Mouse (Mus musculus): ENCODE results near the gene Evx1. TPM values are rescaled to one million over a fixed set of nuclear protein-coding genes. Genes with fewer than 3 reads are reported as not detected.
"Not testable (repeated sequence)": the region's sequence is repeated elsewhere in the genome, so short reads cannot be mapped to it uniquely, and the experiment has no call there.

Evx1 gene
- polyA plus RNA-seq, 1 experiment from 2014 or later: 4.1 TPM

DNA sequence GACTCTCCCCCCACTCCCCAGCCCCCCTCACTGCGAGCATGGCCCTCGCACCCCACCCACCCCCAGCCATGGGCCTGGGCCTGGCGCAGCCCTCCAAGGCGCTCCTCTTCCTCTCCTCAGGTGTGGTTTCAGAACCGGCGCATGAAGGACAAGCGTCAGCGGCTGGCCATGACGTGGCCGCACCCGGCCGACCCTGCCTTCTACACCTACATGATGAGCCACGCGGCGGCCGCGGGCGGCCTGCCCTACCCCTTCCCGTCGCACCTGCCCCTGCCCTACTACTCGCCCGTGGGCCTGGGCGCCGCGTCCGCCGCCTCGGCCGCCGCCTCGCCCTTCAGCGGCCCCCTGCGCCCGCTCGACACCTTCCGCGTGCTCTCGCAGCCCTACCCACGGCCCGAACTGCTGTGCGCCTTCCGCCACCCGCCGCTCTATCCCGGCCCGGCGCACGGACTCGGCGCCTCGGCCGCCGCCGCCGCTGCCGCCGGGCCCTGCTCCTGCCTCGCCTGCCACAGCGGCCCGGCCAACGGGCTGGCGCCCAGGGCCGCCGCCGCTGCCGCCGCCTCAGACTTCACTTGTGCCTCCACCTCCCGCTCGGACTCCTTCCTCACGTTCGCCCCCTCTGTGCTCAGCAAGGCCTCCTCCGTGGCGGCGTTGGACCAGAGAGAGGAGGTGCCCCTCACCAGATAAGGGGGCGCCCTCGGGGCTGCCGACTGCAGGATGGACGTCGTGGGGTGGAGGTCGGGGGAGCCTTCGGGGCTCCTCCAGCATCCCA, 3.3 kb downstream of the Evx1 start:
- no peak overlapping the region for H3K27ac ChIP-seq
- H3K4me3 ChIP-seq: peak overlapping the region; percentile 27
- peak overlapping the region; percentile 14 for H3K9ac ChIP-seq
- ATAC-seq (ENCODE audit: low FRiP score, low read depth): no peak
- peaks cover 96% of the 10 kb centered on the region for H3K27me3 ChIP-seq (replicated peaks)
- peak overlapping the region; percentile 55 for H3K4me2 ChIP-seq (replicated peaks)
- H3K36me3 ChIP-seq: no peaks in the 10 kb centered on the region
- H3K4me1 ChIP-seq: peaks cover 21% of the 10 kb centered on the region
- WGBS: 2% methylated on average over 79 of the region's 81 CpGs
- H3K9me3 ChIP-seq: no peaks in the 10 kb centered on the region

DNA sequence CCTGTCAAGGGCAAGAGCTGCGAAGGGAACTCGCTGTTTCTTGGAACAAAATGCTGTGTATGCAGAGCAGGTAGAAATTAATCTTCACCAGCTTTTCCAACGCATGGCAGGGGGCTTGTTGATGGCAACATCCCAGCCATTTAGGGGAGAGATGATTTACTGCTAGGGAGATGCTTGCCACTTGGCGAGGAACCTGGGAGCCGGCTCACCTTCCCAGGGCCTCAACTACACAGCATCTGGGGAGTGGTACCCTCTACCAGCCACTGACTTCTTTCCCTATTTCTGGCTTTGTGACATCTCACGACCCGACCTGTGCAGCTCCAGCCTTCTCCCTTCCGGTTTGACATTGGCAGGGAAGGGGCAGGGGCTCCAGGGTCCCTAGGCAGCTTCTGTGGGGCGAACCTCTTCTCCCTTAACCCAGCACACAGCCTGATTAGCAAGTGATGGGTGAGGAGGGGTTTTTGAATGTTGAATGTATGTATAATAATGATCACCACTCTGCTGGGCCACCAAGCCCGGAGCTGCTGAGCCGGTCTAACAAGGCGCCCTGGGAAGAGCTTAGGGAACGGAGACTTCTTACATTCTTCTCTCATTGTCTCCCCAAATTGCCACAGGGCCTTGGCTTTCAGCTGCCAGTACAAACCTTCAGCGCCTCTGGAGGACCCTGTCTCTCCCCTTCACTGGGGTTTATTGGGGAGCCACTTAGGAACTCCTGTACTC, 4.3 kb downstream of the Evx1 start:
- H3K4me3 ChIP-seq: no peak overlapping the region
- peaks cover 21% of the 10 kb centered on the region for H3K4me1 ChIP-seq
- no peak overlapping the region for H3K9ac ChIP-seq
- H3K4me2 ChIP-seq (replicated peaks): 0 out of 2 replicates have a peak overlapping the region, but pooled peaks have one; percentile 55
- no peaks in the 10 kb centered on the region for H3K9me3 ChIP-seq
- no peak for ATAC-seq (ENCODE audit: low FRiP score, low read depth)
- H3K36me3 ChIP-seq: no peaks in the 10 kb centered on the region
- H3K27ac ChIP-seq: no peak overlapping the region
- H3K27me3 ChIP-seq (replicated peaks): peaks cover 95% of the 10 kb centered on the region
- WGBS: 18% methylated on average over 14 of the region's 14 CpGs

DNA sequence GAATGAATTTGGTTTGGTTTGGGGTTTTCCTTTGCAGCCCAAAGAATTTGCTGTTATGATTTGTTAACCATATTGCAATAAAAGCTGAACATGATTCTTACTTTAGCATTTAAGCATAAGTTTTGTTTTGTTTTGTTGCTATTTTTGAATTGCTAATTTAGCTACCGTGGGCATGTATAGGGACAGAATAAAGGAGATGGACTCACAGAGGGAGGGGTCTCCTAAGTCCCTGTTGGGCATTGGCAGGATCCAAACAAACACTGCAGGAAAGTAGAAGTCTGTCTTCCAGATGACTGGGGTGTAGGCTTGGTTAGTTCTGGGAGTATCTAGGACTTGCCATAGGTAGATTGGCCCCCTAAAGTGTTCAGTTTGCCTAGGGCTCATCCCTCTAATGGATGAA, 5.0 kb downstream of the Evx1 start:
- H3K9ac ChIP-seq: no peak overlapping the region
- H3K9me3 ChIP-seq: no peaks in the 10 kb centered on the region
- no peak overlapping the region for H3K4me2 ChIP-seq (replicated peaks)
- no peak overlapping the region for H3K27ac ChIP-seq
- ATAC-seq (ENCODE audit: low FRiP score, low read depth): no peak
- WGBS: 36% methylated on average over 1 of the region's 1 CpGs
- H3K4me1 ChIP-seq: peaks cover 22% of the 10 kb centered on the region
- no peaks in the 10 kb centered on the region for H3K36me3 ChIP-seq
- H3K27me3 ChIP-seq (replicated peaks): peaks cover 96% of the 10 kb centered on the region
- H3K4me3 ChIP-seq: no peak overlapping the region

DNA sequence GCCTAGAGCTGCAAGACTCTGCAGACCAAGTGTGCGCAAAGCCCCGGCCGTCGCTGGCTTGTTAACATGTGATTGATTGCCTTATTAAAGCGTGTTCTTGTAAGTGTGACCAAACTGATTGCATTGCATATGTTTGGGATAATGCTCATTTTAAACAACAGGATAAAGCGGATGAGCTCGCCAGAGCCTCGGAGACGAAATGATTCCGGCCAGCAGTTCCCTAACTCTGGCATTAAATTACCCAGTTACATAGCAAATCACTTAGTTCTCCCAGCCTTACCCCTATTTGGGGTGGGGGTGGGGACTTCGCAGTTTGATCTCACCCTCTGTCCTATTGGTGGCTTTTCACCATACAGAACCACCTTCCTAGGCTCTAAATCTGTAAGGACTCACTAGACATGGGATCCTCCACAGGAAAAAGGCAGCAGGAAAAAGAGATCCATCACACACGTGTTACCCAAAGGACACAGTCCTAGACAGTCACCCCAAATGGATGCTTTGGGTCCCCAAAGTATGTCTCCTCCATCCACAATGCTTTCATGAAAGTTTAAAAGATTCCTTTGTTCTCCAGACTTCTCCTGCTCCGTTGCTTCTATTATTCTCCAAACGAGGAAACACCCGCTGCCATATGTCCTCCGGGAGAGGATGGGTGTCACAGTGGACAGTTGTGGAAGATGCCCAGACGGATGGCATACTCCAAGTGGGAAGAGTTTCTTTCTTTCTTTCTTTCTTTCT, 6.8 kb downstream of the Evx1 start:
- no peak for ATAC-seq (ENCODE audit: low FRiP score, low read depth)
- H3K9me3 ChIP-seq: no peaks in the 10 kb centered on the region
- no peak overlapping the region for H3K9ac ChIP-seq
- WGBS: 2% methylated on average over 17 of the region's 17 CpGs
- H3K4me1 ChIP-seq: peaks cover 19% of the 10 kb centered on the region
- H3K27ac ChIP-seq: no peak overlapping the region
- H3K27me3 ChIP-seq (replicated peaks): peaks cover 94% of the 10 kb centered on the region
- H3K4me2 ChIP-seq (replicated peaks): no peak overlapping the region
- no peak overlapping the region for H3K4me3 ChIP-seq
- no peaks in the 10 kb centered on the region for H3K36me3 ChIP-seq

DNA sequence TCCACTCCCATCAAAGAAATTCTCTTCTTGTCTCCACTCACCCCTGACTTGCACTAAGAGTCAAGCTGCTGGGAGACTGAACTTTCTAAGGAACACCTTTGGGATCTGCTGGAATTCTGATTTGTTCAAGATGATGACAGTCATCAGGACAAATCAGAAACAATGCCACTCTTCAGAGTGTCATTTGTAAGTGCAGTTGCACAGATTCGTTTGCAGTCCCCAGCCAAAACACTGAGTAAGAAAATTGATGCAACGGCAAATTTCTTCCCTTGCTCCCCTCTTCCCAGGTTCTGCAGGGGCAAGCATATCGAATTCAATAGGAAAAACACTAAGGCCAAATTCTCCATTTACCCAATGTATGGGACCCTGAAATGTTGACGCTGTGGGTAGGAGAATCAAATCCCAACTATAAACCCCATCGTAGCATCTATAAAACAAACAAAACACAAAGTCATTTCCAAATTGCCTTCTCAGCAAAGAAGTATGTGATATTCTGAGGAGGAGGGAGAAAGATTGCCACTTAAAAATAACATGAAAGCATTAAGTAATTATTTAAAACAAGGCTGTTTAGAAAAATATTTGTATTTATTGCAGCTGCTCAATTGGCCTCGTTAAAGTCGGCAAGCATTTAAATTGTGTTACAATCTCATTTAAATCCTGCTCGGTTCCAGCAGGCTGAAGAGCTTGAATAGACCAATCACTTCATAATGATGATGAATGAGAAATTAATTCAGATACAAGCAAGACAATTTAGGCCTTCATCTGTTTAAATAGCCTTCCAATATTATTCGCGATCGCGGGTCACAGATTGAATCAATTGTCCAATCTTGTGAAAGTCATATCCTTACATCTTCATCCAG, 7.9 kb downstream of the Evx1 start:
- peaks cover 90% of the 10 kb centered on the region for H3K27me3 ChIP-seq (replicated peaks)
- no peak overlapping the region for H3K4me3 ChIP-seq
- no peaks in the 10 kb centered on the region for H3K36me3 ChIP-seq
- no peaks in the 10 kb centered on the region for H3K9me3 ChIP-seq
- WGBS: 3% methylated on average over 12 of the region's 12 CpGs
- H3K4me1 ChIP-seq: peaks cover 19% of the 10 kb centered on the region
- H3K9ac ChIP-seq: no peak overlapping the region
- ATAC-seq (ENCODE audit: low FRiP score, low read depth): no peak
- H3K4me2 ChIP-seq (replicated peaks): no peak overlapping the region
- no peak overlapping the region for H3K27ac ChIP-seq

DNA sequence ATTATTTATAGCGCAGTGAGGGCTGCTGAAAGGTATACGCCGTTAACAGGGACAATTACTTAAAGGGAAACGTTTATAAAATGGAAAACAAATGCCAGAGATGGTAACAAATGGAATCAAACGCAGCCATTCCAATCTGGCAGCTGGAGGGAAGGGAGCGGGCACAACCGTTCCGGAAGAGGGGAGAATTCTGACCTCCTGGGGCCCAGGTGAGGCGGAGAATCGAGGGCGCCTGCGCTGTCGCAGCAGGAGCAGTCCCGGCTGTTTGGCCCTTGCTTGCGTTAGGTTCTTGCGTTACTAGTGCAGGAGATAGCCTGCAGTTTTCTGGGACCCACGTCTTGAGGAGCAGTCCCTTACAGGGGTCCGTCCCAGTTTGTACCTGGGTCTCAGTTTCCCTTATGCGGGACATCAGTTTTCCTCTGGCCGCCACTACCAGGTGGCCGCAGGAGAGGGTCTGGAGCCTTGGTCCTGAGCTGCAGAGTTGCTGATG, 8.6 kb downstream of the Evx1 start:
- H3K4me2 ChIP-seq (replicated peaks): 0 out of 2 replicates have a peak overlapping the region, but pooled peaks have one; percentile 18
- no peak for ATAC-seq (ENCODE audit: low FRiP score, low read depth)
- 1% methylated on average over 21 of the region's 21 CpGs for WGBS
- H3K27me3 ChIP-seq (replicated peaks): peaks cover 83% of the 10 kb centered on the region
- H3K36me3 ChIP-seq: no peaks in the 10 kb centered on the region
- no peaks in the 10 kb centered on the region for H3K9me3 ChIP-seq
- no peak overlapping the region for H3K9ac ChIP-seq
- H3K27ac ChIP-seq: no peak overlapping the region
- H3K4me3 ChIP-seq: no peak overlapping the region
- peaks cover 13% of the 10 kb centered on the region for H3K4me1 ChIP-seq

DNA sequence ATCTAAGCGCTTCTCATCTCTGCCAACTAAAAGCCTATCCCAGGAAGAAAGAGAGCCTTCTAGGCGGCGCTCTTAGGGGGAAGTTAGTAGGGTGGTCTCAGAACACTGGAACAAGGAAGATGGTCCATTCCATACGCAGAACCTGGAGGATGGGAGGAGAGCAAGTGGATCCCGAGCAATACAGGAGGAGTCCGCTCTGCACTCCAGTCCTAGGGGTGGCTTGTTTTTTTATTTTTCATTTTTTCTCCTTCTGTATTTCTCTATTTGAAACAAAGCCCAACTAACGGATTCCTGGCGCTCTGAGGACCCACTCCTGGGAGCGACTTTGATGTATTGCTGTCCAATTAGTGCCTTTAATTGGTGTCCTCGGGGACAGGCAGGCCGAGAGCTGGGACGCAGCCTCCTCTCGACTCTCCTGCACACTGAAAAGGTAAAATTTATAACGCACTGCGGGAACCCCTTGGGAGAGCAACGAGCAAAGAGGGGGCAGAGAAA, 9.5 kb downstream of the Evx1 start:
- WGBS: 1% methylated on average over 16 of the region's 16 CpGs
- H3K9ac ChIP-seq: no peak overlapping the region
- no peaks in the 10 kb centered on the region for H3K36me3 ChIP-seq
- no peak overlapping the region for H3K27ac ChIP-seq
- no peaks in the 10 kb centered on the region for H3K9me3 ChIP-seq
- peaks cover 74% of the 10 kb centered on the region for H3K27me3 ChIP-seq (replicated peaks)
- no peak for ATAC-seq (ENCODE audit: low FRiP score, low read depth)
- no peak overlapping the region for H3K4me3 ChIP-seq
- H3K4me2 ChIP-seq (replicated peaks): 0 out of 2 replicates have a peak overlapping the region, but pooled peaks have one; percentile 16
- peaks cover 11% of the 10 kb centered on the region; the same call in 1 of the 2 replicates for H3K4me1 ChIP-seq

DNA sequence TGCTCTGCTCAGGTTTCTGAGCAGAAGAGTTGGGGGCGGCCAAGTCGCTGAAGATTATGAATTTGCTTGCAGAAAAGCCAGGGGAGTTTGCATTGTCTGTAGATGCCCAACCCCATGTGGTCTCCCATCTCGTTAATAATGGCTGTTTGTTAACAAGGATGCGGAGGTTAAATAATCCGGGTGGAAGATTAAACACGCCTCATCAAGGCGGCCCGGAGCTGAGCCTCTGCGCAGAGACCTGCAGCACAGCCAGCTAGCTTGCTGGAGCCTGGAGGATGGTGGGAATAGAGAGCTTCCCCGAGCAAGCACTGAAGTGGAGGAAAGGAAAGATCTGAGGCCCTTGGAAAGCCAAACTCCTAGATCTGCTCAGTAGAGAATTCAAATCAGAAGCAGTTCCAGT, 10.0 kb downstream of the Evx1 start:
- no peak for ATAC-seq (ENCODE audit: low FRiP score, low read depth)
- Histone ChIP-seq H3K27me3 (replicated peaks) (peaks cover 70% of the 10 kb centered on the region), H3K9me3 (no peaks in the 10 kb centered on the region), H3K36me3 (no peaks in the 10 kb centered on the region), H3K4me1 (peaks cover 11% of the 10 kb centered on the region; the same call in 1 of the 2 replicates), H3K4me3 (no peak overlapping the region), H3K4me2 (replicated peaks) (no peak overlapping the region), H3K27ac (no peak overlapping the region), H3K9ac (no peak overlapping the region)
- WGBS: 2% methylated on average over 10 of the region's 10 CpGs

DNA sequence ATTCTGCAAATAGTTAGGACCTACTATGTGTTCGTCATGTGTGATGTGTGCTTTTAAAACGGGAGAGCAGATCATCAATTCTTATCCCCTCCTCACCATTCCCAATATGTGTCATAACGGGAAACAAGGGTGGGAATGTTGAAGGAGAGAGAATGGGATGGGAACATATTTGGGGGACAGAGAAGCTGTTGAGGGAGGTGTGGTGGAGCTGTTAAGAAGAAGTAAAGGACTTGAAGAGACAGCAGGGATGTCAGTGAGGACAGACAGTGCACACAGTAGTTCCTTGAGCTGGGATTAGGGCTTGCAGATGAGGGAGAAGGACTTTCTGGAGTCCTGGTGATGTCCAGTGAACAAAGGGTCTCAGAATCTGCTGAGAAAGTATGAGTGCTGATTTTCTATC, 10.8 kb downstream of the Evx1 start:
- WGBS: 58% methylated on average over 3 of the region's 3 CpGs
- H3K4me1 ChIP-seq: peaks cover 11% of the 10 kb centered on the region; the same call in 1 of the 2 replicates
- no peak overlapping the region for H3K4me3 ChIP-seq
- peaks cover 64% of the 10 kb centered on the region for H3K27me3 ChIP-seq (replicated peaks)
- no peak overlapping the region for H3K27ac ChIP-seq
- H3K9me3 ChIP-seq: no peaks in the 10 kb centered on the region
- no peak overlapping the region for H3K4me2 ChIP-seq (replicated peaks)
- ATAC-seq (ENCODE audit: low FRiP score, low read depth): no peak
- no peaks in the 10 kb centered on the region for H3K36me3 ChIP-seq
- H3K9ac ChIP-seq: no peak overlapping the region

DNA sequence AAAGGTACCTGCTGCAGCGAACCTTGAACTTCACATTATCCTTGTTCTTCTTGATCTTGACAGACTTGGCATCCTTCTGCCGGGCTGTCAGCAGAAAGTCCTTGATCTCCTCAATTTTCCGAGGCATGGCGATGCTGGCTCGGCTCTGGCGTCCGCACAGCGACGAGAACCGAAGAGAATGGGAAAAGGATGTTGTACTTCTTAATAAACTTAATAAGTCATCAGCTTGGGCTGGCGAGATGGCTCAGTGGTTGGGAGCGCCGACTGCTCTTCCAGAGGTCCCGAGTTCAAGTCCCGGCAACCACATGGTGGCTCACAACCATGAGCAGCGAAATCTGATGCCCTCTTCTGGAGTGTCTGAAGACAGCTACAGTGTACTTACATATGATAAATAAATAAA, 33.5 kb downstream of the Evx1 start:
- not testable (repeated sequence) for H3K9me3 ChIP-seq; H3K4me3 ChIP-seq; H3K9ac ChIP-seq; H3K36me3 ChIP-seq; H3K4me1 ChIP-seq; H3K4me2 ChIP-seq (replicated peaks); H3K27ac ChIP-seq; ATAC-seq (ENCODE audit: low FRiP score, low read depth); H3K27me3 ChIP-seq (replicated peaks)
- WGBS: 94% methylated on average over 16 of the region's 16 CpGs

DNA sequence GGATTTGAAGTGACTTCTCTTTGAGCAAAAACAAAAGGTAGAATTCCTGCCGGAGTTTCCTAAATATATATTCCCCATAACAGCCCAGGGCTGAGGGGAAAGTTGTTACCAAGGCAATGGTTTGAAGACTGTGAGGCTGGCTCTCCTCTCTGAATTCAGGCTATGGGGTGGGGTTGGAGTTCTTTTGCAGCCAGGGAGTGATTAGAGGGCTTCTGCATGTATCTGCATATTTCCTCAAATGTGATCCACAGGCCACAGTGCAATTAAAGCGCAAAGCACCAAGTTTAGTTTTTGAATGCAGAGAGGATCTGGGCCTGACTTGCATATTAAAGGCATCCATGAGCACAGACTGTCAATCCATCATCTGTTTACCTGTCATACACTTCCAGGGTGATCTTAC, 52.7 kb downstream of the Evx1 start:
- no peaks in the 10 kb centered on the region for H3K36me3 ChIP-seq
- H3K9ac ChIP-seq: no peak overlapping the region
- WGBS: 57% methylated on average over 2 of the region's 2 CpGs
- no peaks in the 10 kb centered on the region for H3K27me3 ChIP-seq (replicated peaks)
- no peak for ATAC-seq (ENCODE audit: low FRiP score, low read depth)
- H3K9me3 ChIP-seq: no peaks in the 10 kb centered on the region
- no peak overlapping the region for H3K4me2 ChIP-seq (replicated peaks)
- H3K27ac ChIP-seq: no peak overlapping the region
- no peak overlapping the region for H3K4me3 ChIP-seq
- H3K4me1 ChIP-seq: peaks cover 18% of the 10 kb centered on the region

All from neural tube, embryonic 12.5 days (tissue).